Mouse (Mus musculus) monocyte, adult 2 months (primary cell): ENCODE results near the gene Ifi35.
"Not testable (repeated sequence)": the region's sequence is repeated elsewhere in the genome, so short reads cannot be mapped to it uniquely, and the experiment has no call there.

Experiments used
- DNase-seq, 2 experiments: peaks; one replicate each; pipeline ENCODE4 v3.0.0; 2022; ENCODE audit warnings: low spot score in 2 of 2, low read depth in 1 of 2

Gene Ifi35

GRCm38 (mm10) chr11:101448274-101448746, at the start of gene Ifi35:
Gene Ifi35, plus strand, starts transcription at chr11:101448407.
- peak in 1 of 2 experiments; percentile 65 for DNase-seq

DNA sequence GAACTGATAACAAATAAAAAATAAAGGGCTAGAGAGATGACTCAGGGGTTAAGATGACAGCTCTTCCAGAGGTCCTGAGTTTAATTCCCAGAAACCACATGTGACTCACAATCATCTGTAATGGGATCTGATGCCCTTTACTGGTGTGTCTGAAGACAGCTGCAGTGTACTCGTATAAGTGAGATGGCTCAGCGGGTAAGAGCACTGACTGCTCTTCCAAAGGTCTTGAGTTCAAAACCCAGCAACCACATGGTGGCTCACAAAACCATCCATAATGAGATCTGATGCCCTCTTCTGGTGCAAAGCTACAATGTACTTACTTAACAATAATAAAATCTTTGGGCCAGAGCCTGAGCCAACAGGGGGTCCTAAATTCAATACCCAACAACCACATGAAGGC, 32.9 kb upstream of the Ifi35 start:
- no peak for DNase-seq

DNA sequence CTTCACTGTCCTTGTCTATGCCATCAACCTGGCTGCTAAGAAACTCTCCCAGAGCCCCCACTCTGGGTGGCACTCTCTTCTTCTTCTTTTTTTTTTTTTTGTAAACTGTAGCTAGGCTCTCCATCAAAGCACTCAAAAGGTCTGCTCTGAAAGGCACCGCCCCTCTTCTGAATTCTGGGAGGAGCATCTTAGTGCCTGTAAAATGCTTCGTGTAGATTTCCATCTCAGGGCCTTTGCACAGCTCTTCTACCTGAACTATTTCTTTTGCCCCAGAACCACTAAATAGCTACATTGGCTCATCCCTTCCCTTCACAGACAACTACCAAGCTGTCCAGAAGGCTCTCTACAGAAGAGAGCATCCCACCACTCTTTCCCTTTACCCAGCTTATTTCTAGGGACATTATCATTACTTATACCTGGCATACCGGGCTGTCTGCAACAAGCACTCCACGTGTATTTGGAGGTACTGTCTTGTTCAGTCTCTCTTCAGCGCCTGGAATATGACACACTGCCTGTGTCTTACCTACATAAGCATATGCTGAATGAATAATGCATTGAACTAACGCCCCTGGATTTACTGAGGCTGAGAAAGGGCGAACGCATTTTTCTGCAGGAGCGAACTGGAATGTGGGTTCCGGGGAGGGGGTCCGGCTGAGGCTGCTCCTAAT, 31.6 kb upstream of the Ifi35 start:
- DNase-seq = no peak

DNA sequence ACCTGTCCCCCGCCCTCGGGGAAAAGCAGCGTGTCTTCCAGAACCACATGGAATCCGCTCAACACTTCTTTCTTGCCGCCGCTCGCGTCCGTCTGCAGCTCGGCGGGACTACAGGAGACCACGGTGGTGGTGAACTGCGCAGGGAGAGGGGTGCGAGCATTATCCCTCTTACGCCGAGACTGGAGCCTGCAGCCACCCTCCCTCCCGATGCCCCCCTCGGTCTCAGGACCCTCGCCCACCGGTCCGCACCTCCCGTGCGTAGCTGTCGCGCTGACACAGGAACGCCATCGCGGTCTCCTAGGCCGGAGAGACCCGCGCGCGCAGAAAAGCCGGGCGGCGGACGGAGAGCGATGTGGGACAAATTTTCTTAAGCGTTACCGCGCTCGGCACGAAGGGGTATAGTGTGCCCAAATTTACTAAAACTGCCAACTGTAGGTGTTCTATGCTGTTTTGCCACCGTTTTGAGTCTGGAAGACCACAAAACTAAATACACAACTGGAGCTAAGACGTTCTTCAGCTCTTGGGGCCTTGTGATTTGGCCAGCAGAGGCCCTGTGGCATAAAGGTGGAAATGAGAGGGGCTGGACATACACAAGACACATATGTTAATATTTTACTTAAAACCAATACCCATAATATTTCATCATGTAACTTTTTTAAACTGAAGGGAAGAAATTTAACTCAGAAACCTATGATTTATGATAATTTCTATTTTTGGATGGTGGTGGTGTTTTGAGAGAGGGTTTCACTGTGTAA, 30.9 kb upstream of the Ifi35 start, which contains the start of gene Aarsd1:
Gene Aarsd1, minus strand, starts transcription at position 515 of the 755 bp plus-strand sequence.
- DNase-seq = peak in 1 of 2 experiments; percentile 66

- no peak for DNase-seq
Observed at GRCm38 (mm10) chr11:101418991-101419390, 29.2 kb upstream of the Ifi35 start.

DNA sequence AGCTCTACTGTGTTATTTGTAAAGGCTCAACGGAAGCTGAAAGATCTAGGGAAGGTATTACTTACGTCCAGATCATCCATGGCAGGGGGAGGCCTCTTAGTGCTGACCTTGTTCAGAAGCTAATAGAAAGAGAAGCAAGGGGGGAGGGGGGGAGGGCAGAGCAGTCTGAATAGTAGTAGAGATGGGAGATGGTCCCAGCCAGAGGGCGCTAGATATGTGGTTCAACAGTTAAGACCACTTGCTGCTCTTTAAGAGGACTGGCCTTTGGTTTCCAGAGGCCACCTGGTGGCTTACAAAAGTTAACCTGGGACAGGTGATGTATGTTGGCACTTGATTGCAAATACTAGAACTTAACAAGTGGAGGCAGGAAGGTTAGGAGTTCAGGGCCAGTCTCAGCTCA, 28.6 kb upstream of the Ifi35 start:
- no peak for DNase-seq

DNA sequence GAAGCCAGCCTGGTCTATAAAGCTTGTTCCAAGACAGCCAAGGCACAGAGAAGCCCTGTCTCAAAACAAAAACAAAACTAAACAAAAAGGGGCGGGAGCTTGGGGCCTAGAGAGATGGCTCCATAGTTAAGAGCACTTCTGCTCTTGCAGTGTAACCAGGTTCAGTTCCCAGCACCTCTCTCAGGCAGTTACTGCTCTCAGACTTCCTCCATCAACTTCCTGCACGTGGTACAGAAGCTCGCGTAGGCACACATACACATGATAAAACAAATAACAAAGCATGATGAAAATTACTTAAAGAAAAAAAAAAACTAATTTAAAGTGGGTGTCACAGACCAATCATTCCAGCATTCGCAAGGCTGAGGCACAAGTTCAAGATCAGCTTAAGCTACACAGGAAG, 28.1 kb upstream of the Ifi35 start:
- no peak for DNase-seq

DNA sequence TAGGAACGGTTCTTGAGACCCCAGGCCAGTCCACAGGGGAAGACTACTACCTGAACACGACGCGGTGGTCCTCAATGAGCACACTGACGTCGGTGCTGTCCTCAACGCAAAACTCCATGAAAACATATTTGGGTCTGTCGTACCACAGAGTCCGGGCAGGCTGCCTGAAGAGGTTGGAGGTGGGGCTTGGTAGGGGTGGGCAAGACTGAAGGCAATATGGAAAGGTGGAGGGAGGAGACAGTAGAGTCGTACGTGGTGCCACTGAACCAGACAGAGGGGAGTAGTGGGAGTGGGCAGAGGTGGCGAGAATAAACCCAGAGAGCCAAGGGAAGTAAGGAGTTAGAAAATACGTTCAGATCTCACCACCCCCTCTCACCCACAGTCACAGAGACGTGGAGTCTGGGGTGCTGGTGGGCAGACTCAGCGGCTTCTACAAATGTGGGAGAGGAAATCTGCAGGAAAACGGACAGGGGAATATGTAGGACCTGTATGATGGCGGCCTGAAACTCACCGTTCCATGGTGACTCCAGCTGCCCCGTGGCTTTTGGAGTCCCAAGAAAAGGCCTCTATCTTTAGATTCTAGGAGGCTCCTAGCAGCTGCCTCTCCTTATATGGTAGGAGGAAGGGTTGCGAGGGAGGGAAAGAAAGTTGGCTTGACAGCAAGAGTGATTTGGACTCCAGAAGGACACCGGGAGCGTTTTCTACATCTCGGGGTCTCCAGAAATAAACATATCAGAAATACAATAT, 23.9 kb upstream of the Ifi35 start, which contains the start of gene Gm27029:
Gene Gm27029, minus strand, starts transcription at position 692 of the 747 bp plus-strand sequence.
- DNase-seq = no peak

GRCm38 (mm10) chr11:101424925-101425813, 23.0 kb upstream of the Ifi35 start, which contains the start of the genes Rundc1 and Ptges3l:
Gene Rundc1, plus strand, starts transcription at chr11:101425085.
Gene Ptges3l, minus strand, starts transcription at chr11:101425333.
- peak; percentile 94 to 97 for DNase-seq

GRCm38 (mm10) chr11:101426165-101426564, 22.0 kb upstream of the Ifi35 start:
- no peak for DNase-seq

GRCm38 (mm10) chr11:101431327-101431726, 16.9 kb upstream of the Ifi35 start:
- DNase-seq = no peak

- no peak for DNase-seq
Observed at GRCm38 (mm10) chr11:101433396-101433795, 14.8 kb upstream of the Ifi35 start.

- no peak for DNase-seq
Observed at GRCm38 (mm10) chr11:101435831-101436230, 12.4 kb upstream of the Ifi35 start.

DNA sequence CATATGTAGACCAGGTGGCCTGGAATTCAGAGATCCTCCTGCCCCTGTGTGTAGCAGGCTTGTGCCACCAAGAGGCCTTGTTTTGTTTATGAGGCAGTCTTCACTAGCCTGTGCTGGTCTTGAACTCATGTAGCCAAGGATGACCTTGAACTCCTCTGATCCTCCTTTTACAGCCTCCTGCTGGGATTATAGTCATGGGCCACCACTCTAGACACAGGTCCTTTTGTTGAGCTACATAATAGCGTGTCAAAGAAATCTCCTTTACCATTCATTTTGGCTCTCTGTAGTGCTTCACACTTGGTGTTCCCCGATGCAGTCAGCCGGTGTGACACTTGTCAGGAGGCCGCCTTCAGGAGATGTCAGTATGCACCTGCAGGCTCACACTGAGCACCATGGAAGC, 11.3 kb upstream of the Ifi35 start:
- DNase-seq = no peak

- not testable (repeated sequence) for DNase-seq
Observed at GRCm38 (mm10) chr11:101438006-101438405, 10.2 kb upstream of the Ifi35 start.

DNA sequence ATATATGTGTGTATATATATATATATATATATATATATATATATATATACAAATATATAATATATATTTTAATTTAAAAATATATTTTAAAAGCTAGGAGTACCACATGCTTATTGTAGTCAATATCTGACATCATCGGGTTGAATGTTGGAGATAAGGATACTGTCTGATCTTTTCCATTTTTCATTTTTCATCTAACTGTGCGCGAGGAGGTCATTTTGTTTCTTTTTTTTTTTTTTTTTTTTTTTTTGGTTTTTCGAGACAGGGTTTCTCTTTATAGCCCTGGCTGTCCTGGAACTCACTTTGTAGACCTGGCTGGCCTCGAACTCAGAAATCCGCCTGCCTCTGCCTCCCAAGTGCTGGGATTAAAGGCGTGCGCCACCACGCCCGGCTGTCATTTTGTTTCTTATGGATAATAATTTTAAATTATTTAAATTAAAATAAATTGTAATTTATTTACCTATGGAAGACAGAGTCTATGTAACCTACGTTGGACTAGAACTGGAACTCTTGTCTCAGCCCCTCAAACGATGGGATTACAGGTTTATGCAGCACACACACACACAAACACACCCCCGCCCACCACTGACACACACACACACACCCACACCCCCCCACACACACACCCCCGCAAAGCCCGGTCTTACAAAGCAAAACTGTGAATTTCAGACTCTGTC, 6.6 kb upstream of the Ifi35 start:
- DNase-seq = not testable (repeated sequence)

DNA sequence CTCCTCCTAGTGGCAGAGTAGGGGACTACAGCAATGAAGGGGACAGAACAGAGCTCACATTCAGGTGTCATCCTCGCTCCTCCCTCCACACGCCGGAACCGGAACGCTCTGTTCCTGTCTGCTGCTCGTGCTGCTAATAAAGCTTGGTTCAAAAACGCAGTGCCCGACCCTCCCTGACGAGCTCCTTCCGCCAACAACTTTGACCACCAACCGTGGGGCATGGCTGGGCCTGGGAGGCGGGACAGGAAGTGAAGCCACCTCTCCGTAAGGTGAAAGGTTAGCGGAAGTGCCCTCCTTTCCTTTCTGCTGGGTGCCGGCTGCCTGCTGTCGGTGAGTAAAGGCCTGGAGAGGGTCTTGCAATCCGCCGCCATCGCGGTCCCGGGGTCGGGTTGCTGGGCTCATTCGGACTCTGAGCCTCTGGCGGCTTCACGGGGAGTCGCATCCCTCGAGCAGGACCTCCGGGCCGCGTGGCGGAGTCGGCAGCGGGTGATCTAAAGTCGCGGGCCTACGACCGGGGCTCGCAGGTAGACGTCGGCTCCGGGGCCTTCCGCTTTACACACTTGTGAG, 6.0 kb upstream of the Ifi35 start, which contains the start of gene Rpl27:
Gene Rpl27, plus strand, starts transcription at position 172 of the 567 bp plus-strand sequence.
- peak; percentile 93 to 96 for DNase-seq

DNA sequence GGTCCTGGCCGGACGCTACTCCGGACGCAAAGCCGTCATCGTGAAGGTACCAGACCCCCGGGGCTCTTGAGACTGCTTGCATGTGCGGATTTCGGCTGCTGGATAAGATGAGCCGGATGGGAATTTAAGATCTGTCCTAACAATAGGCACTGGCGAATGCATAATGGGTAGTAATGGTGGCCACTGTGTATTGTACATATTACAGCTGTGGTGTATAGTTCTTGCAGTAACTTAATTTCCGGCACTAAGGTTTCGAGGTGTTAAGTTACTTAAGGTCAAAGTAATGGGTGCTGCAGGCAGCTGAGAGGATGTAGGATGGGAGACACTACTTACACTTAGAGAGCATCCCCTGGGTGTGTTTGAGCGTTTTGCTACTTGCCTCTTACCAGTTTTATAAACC, 5.4 kb upstream of the Ifi35 start:
- no peak for DNase-seq

GRCm38 (mm10) chr11:101446319-101446718, 1.9 kb upstream of the Ifi35 start:
- DNase-seq = no peak
